Mouse (Mus musculus) cerebellum, adult (tissue): ENCODE results near the gene Slfnl1.

Experiments used
- ATAC-seq: cut with Nextera tagmentation; 2 replicates; pipeline ENCODE4 v1.9.2; 2017; ENCODE audit warnings: mild to moderate bottlenecking, moderate library complexity, mixed read lengths; ENCODE audit not compliant: insufficient number of reproducible peaks, low FRiP score, low TSS enrichment

Slfnl1 gene

GRCm38 (mm10) chr4:120531986-120532385 is at the start of gene Slfnl1:
Slfnl1 (plus strand) TSS chr4:120532231.
- ATAC-seq, result no peak

GRCm38 (mm10) chr4:120487707-120488106 is 44.3 kb upstream of the Slfnl1 start:
- no peak for ATAC-seq

- ATAC-seq, result no peak
Observed at GRCm38 (mm10) chr4:120506955-120507354, 25.1 kb upstream of the Slfnl1 start.

- no peak for ATAC-seq
Observed at GRCm38 (mm10) chr4:120511203-120511602, 20.8 kb upstream of the Slfnl1 start.

GRCm38 (mm10) chr4:120514366-120514765 is 17.7 kb upstream of the Slfnl1 start:
- ATAC-seq, result no peak

- no peak for ATAC-seq
Observed at GRCm38 (mm10) chr4:120516491-120516890, 15.5 kb upstream of the Slfnl1 start.

- no peak for ATAC-seq
Observed at GRCm38 (mm10) chr4:120516907-120517306, 15.1 kb upstream of the Slfnl1 start.

GRCm38 (mm10) chr4:120517335-120517734 is 14.7 kb upstream of the Slfnl1 start:
- no peak for ATAC-seq

- no peak for ATAC-seq
Observed at GRCm38 (mm10) chr4:120521761-120522160, 10.3 kb upstream of the Slfnl1 start.

- no peak for ATAC-seq
Observed at GRCm38 (mm10) chr4:120522351-120522750, 9.7 kb upstream of the Slfnl1 start.

GRCm38 (mm10) chr4:120523092-120523491 is 8.9 kb upstream of the Slfnl1 start:
- no peak for ATAC-seq

- no peak for ATAC-seq
Observed at GRCm38 (mm10) chr4:120528171-120528570, 3.9 kb upstream of the Slfnl1 start.

- ATAC-seq, result no peak
Observed at GRCm38 (mm10) chr4:120538664-120539063, 6.6 kb downstream of the Slfnl1 start.

- no peak for ATAC-seq
Observed at GRCm38 (mm10) chr4:120544896-120545295, 12.9 kb downstream of the Slfnl1 start.

- no peak for ATAC-seq
Observed at GRCm38 (mm10) chr4:120556592-120556991, 24.6 kb downstream of the Slfnl1 start.

- ATAC-seq, result no peak
Observed at GRCm38 (mm10) chr4:120565726-120566125, 33.7 kb downstream of the Slfnl1 start.

- no peak for ATAC-seq
Observed at GRCm38 (mm10) chr4:120568005-120568404, 36.0 kb downstream of the Slfnl1 start.

- no peak for ATAC-seq
Observed at GRCm38 (mm10) chr4:120569025-120569424, 37.0 kb downstream of the Slfnl1 start.

- ATAC-seq, result peak; percentile 97
Observed at GRCm38 (mm10) chr4:120569486-120570437, 37.7 kb downstream of the Slfnl1 start, which contains the start of gene Ctps. Ctps (minus strand) TSS chr4:120570276.

- peak; percentile 60 for ATAC-seq
Observed at GRCm38 (mm10) chr4:120570438-120571069, 38.5 kb downstream of the Slfnl1 start.

GRCm38 (mm10) chr4:120571070-120571464 is 39.0 kb downstream of the Slfnl1 start:
- no peak for ATAC-seq
